Comparison of ENCODE assay signal across 19 mouse cellular contexts in the genomic region with DNA sequence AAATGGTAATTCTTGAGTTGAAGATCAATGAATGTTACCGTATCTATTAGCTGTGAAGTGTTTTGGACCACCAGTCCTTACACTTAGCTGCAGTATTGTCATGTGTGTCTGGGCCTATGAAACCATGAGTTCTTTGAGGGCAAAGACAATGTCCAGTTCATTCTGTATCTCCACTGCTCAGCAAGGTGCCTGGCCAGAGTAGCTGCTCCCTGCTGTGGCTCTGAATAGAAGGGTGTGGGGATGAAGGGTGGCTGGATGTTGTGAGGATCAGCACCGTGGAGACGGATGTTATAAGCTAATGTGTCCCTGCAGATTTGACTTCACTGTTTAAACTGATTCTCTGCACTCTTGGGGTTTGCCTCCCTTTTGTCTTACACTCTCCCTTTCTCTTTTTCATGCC.
"Had no signal": no experiment of that assay in that cellular context is flagged by ENCODE, and none has a peak within 500 bp of the region (broad histone marks: within the 10 kb centered on the region; RNA-seq: fewer than 3 reads in every experiment).

No protein-coding gene starts in this region.

- H3K9ac ChIP-seq: lung, embryonic 14.5 days; midbrain, embryonic 12.5 days; neural tube, embryonic 13.5 days; neural tube, embryonic 15.5 days had no signal

- H3K27ac ChIP-seq: midbrain, embryonic 12.5 days; neural tube, embryonic 15.5 days had no signal

- DNase-seq: lung, adult 18-20 months; lung, embryonic 14.5 days; lung, postnatal 10 days; lung, postnatal 4 days; midbrain, embryonic 14.5 days; retina, postnatal 1 day; right cerebral cortex, adult 18-20 months; right cerebral cortex, postnatal 25 days; right cerebral cortex, postnatal 4 days; spleen, adult 18-20 months; thymus, adult 18-20 months; thymus, postnatal 25 days; thymus, postnatal 4 days had no signal

- H3K4me2 ChIP-seq: lung, embryonic 14.5 days; midbrain, embryonic 12.5 days; neural tube, embryonic 13.5 days; neural tube, embryonic 15.5 days had no signal

- H3K9me3 ChIP-seq: midbrain, embryonic 10.5 days; midbrain, embryonic 12.5 days; neural tube, embryonic 13.5 days; neural tube, embryonic 15.5 days had no signal

- ATAC-seq: midbrain, embryonic 16.5 days had no signal

- H3K27me3 ChIP-seq: neural tube, embryonic 13.5 days; neural tube, embryonic 15.5 days had no signal

- H3K4me3 ChIP-seq: midbrain, embryonic 10.5 days; midbrain, embryonic 12.5 days; myocyte; neural tube, embryonic 13.5 days; neural tube, embryonic 15.5 days had no signal
